Mouse (Mus musculus): ENCODE measurements around the gene Gm8947.

DNA sequence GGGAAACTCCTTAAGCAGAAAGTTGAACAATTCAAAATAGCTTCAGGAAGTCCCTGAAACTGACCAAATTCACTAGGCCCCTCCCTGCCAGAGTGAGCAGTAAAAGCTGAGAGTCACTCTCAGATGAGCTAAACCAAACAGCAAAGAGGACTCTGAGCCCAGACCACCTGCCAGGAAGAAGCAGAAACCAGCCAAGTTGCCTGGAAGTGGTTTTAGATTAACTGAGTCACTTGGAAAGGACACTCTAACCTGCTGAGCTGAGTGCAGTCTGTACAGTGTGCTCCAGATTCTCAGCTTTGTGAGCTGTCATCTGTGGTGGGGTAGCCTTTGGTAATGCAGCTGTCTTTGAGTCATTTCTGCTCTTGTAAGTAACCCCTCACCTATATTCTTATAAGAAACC, 44.4 kb upstream of the Gm8947 start:
- TF ChIP-seq CTCF (IDR thresholded peaks at IDR 0.05; ENCODE audit: low read depth, low read length) (no peak), POLR2A (IDR thresholded peaks at IDR 0.05; ENCODE audit: borderline replicate concordance, low read depth, low read length) (no peak)
